Mouse (Mus musculus) heart, postnatal 0 days (tissue): ENCODE measurements around the gene Cpm.

Experiments used
- CTCF ChIP-seq: IDR thresholded peaks from 2 replicates; pipeline ENCODE4 v1.5.1; 2016; ENCODE audit warnings: antibody characterized with exemption, control low read depth, low read depth
- EP300 ChIP-seq: IDR thresholded peaks from 2 replicates; pipeline ENCODE4 v1.6.1; 2016; ENCODE audit warnings: antibody characterized with exemption, low read depth

GRCm38 (mm10) chr10:117678357-117678756 is 49.1 kb downstream of the Cpm start:
- no peak for TF ChIP-seq CTCF
- TF ChIP-seq EP300 = no peak
